Mouse (Mus musculus) intestine, embryonic 16.5 days (tissue): ENCODE measurements around the gene Icam2. TPM values are rescaled to one million over a fixed set of nuclear protein-coding genes. Genes with fewer than 3 reads are reported as not detected.

Experiments
- ATAC-seq: fragments of 200-750 bp; cut with Nextera tagmentation; 2 replicates; pipeline ENCODE4 v1.8.0; 2017; ENCODE audit warnings: moderate TSS enrichment, moderate library complexity
- H3K27ac ChIP-seq: fragments of 300-500 bp; sonication (generic); 2 replicates; pipeline ENCODE4 v1.5.1; 2014; ENCODE audit warnings: mild to moderate bottlenecking, low read length
- H3K27me3 ChIP-seq: fragments of 300-500 bp; sonication (generic); replicated peaks from 2 replicates; pipeline ENCODE4 v1.6.1; 2014; ENCODE audit warnings: low read length, control low read depth, mixed read lengths; ENCODE audit not compliant: control insufficient read depth, insufficient read depth
- H3K36me3 ChIP-seq: fragments of 300-500 bp; sonication (generic); 2 replicates; pipeline ENCODE4 v1.6.1; 2014; ENCODE audit warnings: low read length, control low read depth; ENCODE audit not compliant: control insufficient read depth, insufficient read depth
- H3K4me1 ChIP-seq: fragments of 300-500 bp; sonication (generic); 2 replicates; pipeline ENCODE4 v1.6.1; 2014; ENCODE audit warnings: low read length, control low read depth, mixed read lengths; ENCODE audit not compliant: control insufficient read depth, insufficient read depth
- H3K4me2 ChIP-seq: fragments of 300-500 bp; sonication (generic); 2 replicates; pipeline ENCODE4 v1.6.1; 2014; ENCODE audit warnings: low read depth, low read length, control low read depth
- H3K4me3 ChIP-seq: fragments of 300-500 bp; sonication (generic); 2 replicates; pipeline ENCODE4 v1.5.1; 2014; ENCODE audit warnings: mild to moderate bottlenecking, low read length
- H3K9ac ChIP-seq: fragments of 300-500 bp; sonication (generic); 2 replicates; pipeline ENCODE4 v1.6.1; 2014; ENCODE audit warnings: low read depth, low read length
- H3K9me3 ChIP-seq: fragments of 300-500 bp; sonication (generic); 2 replicates; pipeline ENCODE4 v1.6.1; 2016; ENCODE audit warnings: low read length, control low read depth; ENCODE audit not compliant: control insufficient read depth
- WGBS: fragments of 180-500 bp; shearing (Covaris S2); extraction: QIAGEN DNeasy Blood & Tissue Kit; methylation state at CpG from one replicate; pipeline ENCODE4 v1.1.7; 2014; 5-methylcytosine and 5-hydroxymethylcytosine counted together
- polyA plus RNA-seq: library from polyadenylated mRNA; unstranded; fragments of >200 nt; fragmentation: Nextera tagmentation; extraction: Ambion mirVana; gene quantifications from 2 replicates; pipeline ENCODE4 v1.2.1, GENCODE M21; 2015

Icam2 gene
- 38.3 and 40.5 TPM in 2 replicates for polyA plus RNA-seq

GRCm38 (mm10) chr11:106387791-106388216 is at the start of gene Icam2:
Gene Icam2, minus strand, starts transcription at chr11:106388075.
- Histone ChIP-seq H3K4me2 (no peak within 1 kb of the TSS), H3K27me3 (no peaks in the 10 kb centered on the region), H3K4me3 (no peak within 1 kb of the TSS), H3K27ac (no peak within 1 kb of the TSS), H3K36me3 (no peaks in the 10 kb centered on the region), H3K9me3 (no peaks in the 10 kb centered on the region), H3K4me1 (no peaks in the 10 kb centered on the region; the same call in 1 of the 2 replicates), H3K9ac (no peak within 1 kb of the TSS)
- WGBS = 73% methylated on average over 6 of the region's 6 CpGs
- ATAC-seq = no peak

GRCm38 (mm10) chr11:106437543-106437942 is 49.7 kb upstream of the Icam2 start:
- WGBS = 93% methylated on average over 2 of the region's 2 CpGs
- Histone ChIP-seq H3K27me3 (no peaks in the 10 kb centered on the region), H3K36me3 (no peaks in the 10 kb centered on the region), H3K4me2 (no peak overlapping the region), H3K4me3 (no peak overlapping the region), H3K9ac (no peak overlapping the region), H3K4me1 (peaks cover 9% of the 10 kb centered on the region; the same call in 1 of the 2 replicates), H3K27ac (no peak overlapping the region), H3K9me3 (no peaks in the 10 kb centered on the region)
- no peak for ATAC-seq

GRCm38 (mm10) chr11:106437039-106437438 is 49.2 kb upstream of the Icam2 start:
- H3K4me1 ChIP-seq = peaks cover 9% of the 10 kb centered on the region; the same call in 1 of the 2 replicates
- 83% methylated on average over 5 of the region's 5 CpGs for WGBS
- no peak for ATAC-seq
- H3K27me3 ChIP-seq = no peaks in the 10 kb centered on the region
- no peak overlapping the region for H3K9ac ChIP-seq
- no peak overlapping the region for H3K4me3 ChIP-seq
- no peaks in the 10 kb centered on the region for H3K9me3 ChIP-seq
- H3K27ac ChIP-seq = no peak overlapping the region
- H3K4me2 ChIP-seq = no peak overlapping the region
- no peaks in the 10 kb centered on the region for H3K36me3 ChIP-seq

GRCm38 (mm10) chr11:106430392-106430791 is 42.5 kb upstream of the Icam2 start:
- Histone ChIP-seq H3K4me1 (no peaks in the 10 kb centered on the region), H3K36me3 (no peaks in the 10 kb centered on the region), H3K9ac (no peak overlapping the region), H3K27ac (no peak overlapping the region), H3K9me3 (no peaks in the 10 kb centered on the region), H3K4me3 (no peak overlapping the region), H3K27me3 (no peaks in the 10 kb centered on the region), H3K4me2 (no peak overlapping the region)
- no peak for ATAC-seq
- 87% methylated on average over 5 of the region's 5 CpGs for WGBS

- no peak for ATAC-seq
- Histone ChIP-seq H3K27ac (no peak overlapping the region), H3K4me3 (no peak overlapping the region), H3K4me2 (no peak overlapping the region), H3K4me1 (no peaks in the 10 kb centered on the region), H3K36me3 (no peaks in the 10 kb centered on the region), H3K27me3 (no peaks in the 10 kb centered on the region), H3K9ac (no peak overlapping the region), H3K9me3 (no peaks in the 10 kb centered on the region)
- 72% methylated on average over 4 of the region's 4 CpGs for WGBS
Measured at GRCm38 (mm10) chr11:106429689-106430088, 41.8 kb upstream of the Icam2 start.

- no peak for ATAC-seq
- 88% methylated on average over 2 of the region's 2 CpGs for WGBS
- Histone ChIP-seq H3K4me1 (no peaks in the 10 kb centered on the region), H3K27ac (no peak overlapping the region), H3K27me3 (no peaks in the 10 kb centered on the region), H3K9ac (no peak overlapping the region), H3K4me3 (no peak overlapping the region), H3K9me3 (no peaks in the 10 kb centered on the region), H3K36me3 (no peaks in the 10 kb centered on the region), H3K4me2 (no peak overlapping the region)
Measured at GRCm38 (mm10) chr11:106428556-106428955, 40.7 kb upstream of the Icam2 start.

GRCm38 (mm10) chr11:106428106-106428505 is 40.2 kb upstream of the Icam2 start:
- Histone ChIP-seq H3K4me1 (no peaks in the 10 kb centered on the region), H3K9ac (no peak overlapping the region), H3K4me3 (no peak overlapping the region), H3K27me3 (no peaks in the 10 kb centered on the region), H3K27ac (no peak overlapping the region), H3K4me2 (no peak overlapping the region), H3K9me3 (no peaks in the 10 kb centered on the region), H3K36me3 (no peaks in the 10 kb centered on the region)
- 76% methylated on average over 4 of the region's 4 CpGs for WGBS
- ATAC-seq = no peak

GRCm38 (mm10) chr11:106426447-106426846 is 38.6 kb upstream of the Icam2 start:
- H3K9ac ChIP-seq = no peak overlapping the region
- no peaks in the 10 kb centered on the region for H3K27me3 ChIP-seq
- no peak overlapping the region for H3K27ac ChIP-seq
- no peaks in the 10 kb centered on the region for H3K9me3 ChIP-seq
- ATAC-seq = no peak
- 94% methylated on average over 4 of the region's 4 CpGs for WGBS
- H3K36me3 ChIP-seq = no peaks in the 10 kb centered on the region
- no peak overlapping the region for H3K4me3 ChIP-seq
- H3K4me2 ChIP-seq = no peak overlapping the region
- H3K4me1 ChIP-seq = no peaks in the 10 kb centered on the region

GRCm38 (mm10) chr11:106425201-106425600 is 37.3 kb upstream of the Icam2 start:
- Histone ChIP-seq H3K9me3 (no peaks in the 10 kb centered on the region), H3K4me1 (no peaks in the 10 kb centered on the region), H3K4me3 (no peak overlapping the region), H3K36me3 (no peaks in the 10 kb centered on the region), H3K27ac (no peak overlapping the region), H3K27me3 (no peaks in the 10 kb centered on the region), H3K9ac (no peak overlapping the region), H3K4me2 (no peak overlapping the region)
- ATAC-seq = no peak
- WGBS = 86% methylated on average over 5 of the region's 5 CpGs
